Mouse (Mus musculus) liver, postnatal 0 days (tissue): ENCODE measurements around the gene Utp15.

ENCODE experiments used
- CTCF ChIP-seq: sonication (generic); IDR thresholded peaks from 2 replicates; pipeline ENCODE4 v1.5.1; 2016; ENCODE audit warnings: antibody characterized with exemption, low read depth
- EP300 ChIP-seq: IDR thresholded peaks from 2 replicates; pipeline ENCODE4 v1.6.1; 2016; ENCODE audit warnings: antibody characterized with exemption, low read depth, mild to moderate bottlenecking

GRCm38 (mm10) chr13:98206546-98206870, 56.3 kb downstream of the Utp15 start:
- no peak for TF ChIP-seq CTCF
- no peak for TF ChIP-seq EP300
